Mouse (Mus musculus) limb, embryonic 14.5 days (tissue): ENCODE measurements around the gene Sgpp1. TPM values are rescaled to one million over a fixed set of nuclear protein-coding genes. Genes with fewer than 3 reads are reported as not detected.

Experiments
- ATAC-seq: fragments of 200-750 bp; cut with Nextera tagmentation; 2 replicates; pipeline ENCODE4 v1.8.0; 2017; ENCODE audit warnings: low read depth, moderate number of reproducible peaks, moderate TSS enrichment; ENCODE audit not compliant: low FRiP score
- DNase-seq: peaks from one replicate; pipeline ENCODE4 v3.0.0-alpha.2; 2015; ENCODE audit warnings: low spot score
- H3K27ac ChIP-seq: fragments of 300-500 bp; sonication (generic); replicated peaks from 2 replicates; pipeline ENCODE4 v1.5.1; 2014; ENCODE audit warnings: low read depth, mild to moderate bottlenecking, low read length, moderate library complexity, mixed read lengths
- H3K27me3 ChIP-seq: fragments of 300-500 bp; sonication (generic); 2 replicates; pipeline ENCODE4 v1.6.1; 2014; ENCODE audit warnings: low read length, mixed read lengths; ENCODE audit not compliant: control insufficient read depth, insufficient read depth
- H3K36me3 ChIP-seq: fragments of 300-500 bp; sonication (generic); 2 replicates; pipeline ENCODE4 v1.6.1; 2014; ENCODE audit warnings: mild to moderate bottlenecking, low read length, moderate library complexity, mixed read lengths; ENCODE audit not compliant: control insufficient read depth, insufficient read depth
- H3K4me1 ChIP-seq: fragments of 300-500 bp; sonication (generic); 2 replicates; pipeline ENCODE4 v1.6.1; 2014; ENCODE audit warnings: antibody characterized with exemption, low read length, mixed read lengths; ENCODE audit not compliant: control insufficient read depth, insufficient read depth
- H3K4me2 ChIP-seq: fragments of 300-500 bp; sonication (generic); replicated peaks from 2 replicates; pipeline ENCODE4 v1.6.1; 2014; ENCODE audit warnings: low read depth, mild to moderate bottlenecking, low read length, moderate library complexity; ENCODE audit not compliant: severe bottlenecking
- H3K4me3 ChIP-seq: fragments of 300-500 bp; sonication (generic); replicated peaks from 2 replicates; pipeline ENCODE4 v1.5.1; 2014; ENCODE audit warnings: low read length
- H3K9ac ChIP-seq: fragments of 300-500 bp; sonication (generic); 2 replicates; pipeline ENCODE4 v1.6.1; 2014; ENCODE audit warnings: mild to moderate bottlenecking, low read depth, low read length, moderate library complexity; ENCODE audit not compliant: severe bottlenecking
- H3K9me3 ChIP-seq: fragments of 300-500 bp; sonication (generic); 2 replicates; pipeline ENCODE4 v1.6.1; 2016; ENCODE audit warnings: low read length; ENCODE audit not compliant: control insufficient read depth
- POLR2A ChIP-seq: fragments of 200-500 bp; IDR thresholded peaks from 2 replicates; pipeline ENCODE4 v1.8.0; 2012; ENCODE audit warnings: inconsistent platforms, mild to moderate bottlenecking, moderate library complexity, borderline replicate concordance; ENCODE audit not compliant: insufficient read depth, insufficient read length; ENCODE audit errors: extremely low read depth
- WGBS: fragments of 180-500 bp; shearing (Covaris S2); extraction: QIAGEN DNeasy Blood & Tissue Kit; methylation state at CpG from one replicate; pipeline ENCODE4 v1.1.7; 2014; 5-methylcytosine and 5-hydroxymethylcytosine counted together
- polyA plus RNA-seq, 2 experiments: library from polyadenylated mRNA; depleted of rRNA in 1 of 2; stranded (reverse) in 1 of 2; unstranded in 1 of 2; fragments of >200 nt; fragmentation: Nextera tagmentation in 1 of 2; extraction: Ambion mirVana in 1 of 2; gene quantifications; 2 replicates each; pipeline versions ENCODE4 v1.2.1 to v1.2.3; 2012 to 2014

Sgpp1 gene
- polyA plus RNA-seq, 2 experiments: 18.4 to 36.8 TPM

DNA sequence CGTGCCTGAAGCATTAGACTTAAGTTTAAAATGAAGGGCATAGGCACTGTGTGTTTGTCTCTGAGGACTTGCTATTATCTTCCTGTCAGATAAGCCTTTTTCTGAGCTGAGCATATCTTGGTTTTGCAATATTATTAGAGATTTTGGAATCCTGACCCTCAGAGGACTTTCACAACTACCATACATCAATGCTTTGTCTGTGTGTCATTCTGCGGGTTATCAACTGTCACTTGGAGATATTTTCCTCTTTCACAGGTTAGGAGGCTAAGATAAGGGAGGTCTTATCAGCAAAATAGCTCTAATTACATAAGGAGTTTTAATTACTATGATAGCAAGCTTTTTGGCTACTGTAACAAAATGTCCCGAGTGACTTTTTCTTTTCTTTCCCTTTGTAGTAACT is 16.5 kb upstream of the Sgpp1 start:
- no peaks in the 10 kb centered on the region for H3K9me3 ChIP-seq
- no peak overlapping the region for H3K27ac ChIP-seq
- TF ChIP-seq POLR2A: no peak
- H3K36me3 ChIP-seq: no peaks in the 10 kb centered on the region
- H3K4me3 ChIP-seq: no peak overlapping the region
- WGBS: 79% methylated on average over 3 of the region's 3 CpGs
- DNase-seq: no peak
- H3K9ac ChIP-seq: no peak overlapping the region
- no peaks in the 10 kb centered on the region for H3K27me3 ChIP-seq
- H3K4me1 ChIP-seq: no peaks in the 10 kb centered on the region
- no peak for ATAC-seq
- H3K4me2 ChIP-seq: no peak overlapping the region

DNA sequence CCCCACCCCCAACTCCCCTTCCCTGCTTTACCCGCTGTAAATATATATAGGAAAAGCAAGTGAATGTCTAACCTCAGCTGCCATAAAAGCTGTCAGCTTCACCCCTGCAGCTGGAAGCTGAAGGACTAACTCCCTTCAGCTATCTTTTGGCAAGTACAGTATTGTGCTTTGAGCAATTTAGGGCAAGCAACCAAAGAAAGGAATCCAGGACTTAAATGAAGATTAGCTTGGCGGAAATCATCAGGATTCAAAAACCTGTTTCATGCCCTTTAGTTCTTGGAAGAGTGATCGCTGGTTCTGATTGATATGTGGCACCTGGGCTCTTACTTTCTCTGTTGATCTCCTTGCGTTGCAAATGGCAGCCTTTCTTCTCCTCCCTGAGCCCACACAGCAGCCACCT is 13.0 kb upstream of the Sgpp1 start:
- DNase-seq (no peak), ATAC-seq (no peak)
- no peak overlapping the region for H3K4me2 ChIP-seq
- no peak for TF ChIP-seq POLR2A
- H3K4me3 ChIP-seq: no peak overlapping the region
- H3K27ac ChIP-seq: no peak overlapping the region
- H3K9me3 ChIP-seq: no peaks in the 10 kb centered on the region
- no peaks in the 10 kb centered on the region for H3K36me3 ChIP-seq
- no peaks in the 10 kb centered on the region for H3K27me3 ChIP-seq
- no peaks in the 10 kb centered on the region for H3K4me1 ChIP-seq
- 64% methylated on average over 4 of the region's 4 CpGs for WGBS
- H3K9ac ChIP-seq: no peak overlapping the region

DNA sequence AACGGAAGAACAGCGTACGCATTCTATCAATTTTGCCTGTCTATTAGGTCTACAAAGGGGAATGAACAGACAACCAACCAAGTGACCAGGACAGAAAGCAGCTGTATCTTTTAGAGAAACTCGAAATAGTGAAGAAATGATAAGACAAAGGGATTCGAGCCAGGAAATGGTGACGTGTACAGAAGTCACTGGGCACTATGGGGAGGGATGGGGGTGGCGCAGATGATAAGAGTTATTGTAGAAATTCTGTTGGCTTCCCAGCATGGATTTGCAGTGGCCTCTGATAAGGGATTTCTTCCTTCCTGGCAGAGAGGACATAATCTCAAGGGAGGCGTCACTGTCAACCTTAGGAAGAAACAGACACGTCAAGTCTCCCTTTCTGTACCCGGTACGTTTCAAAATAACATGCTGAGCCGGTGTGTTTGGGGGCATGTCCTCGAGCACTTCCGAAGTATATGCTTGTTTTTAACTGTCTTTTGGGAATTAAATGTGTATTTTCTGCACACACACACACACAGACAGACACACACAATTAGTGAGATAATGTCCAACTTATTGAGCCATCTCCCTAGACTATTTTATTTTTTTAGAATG is 10.3 kb upstream of the Sgpp1 start:
- Histone ChIP-seq H3K27ac (no peak overlapping the region), H3K27me3 (no peaks in the 10 kb centered on the region), H3K4me2 (no peak overlapping the region), H3K4me3 (no peak overlapping the region), H3K9me3 (no peaks in the 10 kb centered on the region), H3K36me3 (no peaks in the 10 kb centered on the region), H3K4me1 (no peaks in the 10 kb centered on the region), H3K9ac (no peak overlapping the region)
- no peak for ATAC-seq
- WGBS: 82% methylated on average over 14 of the region's 14 CpGs
- TF ChIP-seq POLR2A: no peak
- DNase-seq: no peak

DNA sequence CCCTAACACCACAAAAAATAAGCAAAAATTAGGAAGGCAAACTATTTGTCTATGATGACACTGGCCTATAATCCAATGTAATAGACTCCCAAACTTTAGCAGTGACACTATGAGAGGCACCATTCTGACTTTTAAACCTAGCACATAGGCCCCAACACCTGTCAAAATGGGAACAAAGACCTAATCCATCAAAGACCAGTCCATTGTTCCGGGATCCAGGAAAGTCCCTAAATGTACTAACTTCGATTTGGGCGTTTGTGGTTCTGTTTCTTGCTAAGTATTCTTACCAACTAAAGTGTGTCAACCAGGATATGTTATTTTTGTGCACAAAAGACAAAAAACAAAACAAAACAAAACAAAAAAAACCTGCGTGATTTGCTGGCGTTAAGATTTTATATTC is 6.6 kb upstream of the Sgpp1 start:
- no peak for TF ChIP-seq POLR2A
- no peaks in the 10 kb centered on the region for H3K4me1 ChIP-seq
- H3K36me3 ChIP-seq: no peaks in the 10 kb centered on the region
- no peaks in the 10 kb centered on the region for H3K27me3 ChIP-seq
- no peak overlapping the region for H3K9ac ChIP-seq
- 91% methylated on average over 5 of the region's 5 CpGs for WGBS
- H3K4me3 ChIP-seq: no peak overlapping the region
- no peak overlapping the region for H3K27ac ChIP-seq
- no peaks in the 10 kb centered on the region for H3K9me3 ChIP-seq
- no peak for ATAC-seq
- no peak for DNase-seq
- no peak overlapping the region for H3K4me2 ChIP-seq

DNA sequence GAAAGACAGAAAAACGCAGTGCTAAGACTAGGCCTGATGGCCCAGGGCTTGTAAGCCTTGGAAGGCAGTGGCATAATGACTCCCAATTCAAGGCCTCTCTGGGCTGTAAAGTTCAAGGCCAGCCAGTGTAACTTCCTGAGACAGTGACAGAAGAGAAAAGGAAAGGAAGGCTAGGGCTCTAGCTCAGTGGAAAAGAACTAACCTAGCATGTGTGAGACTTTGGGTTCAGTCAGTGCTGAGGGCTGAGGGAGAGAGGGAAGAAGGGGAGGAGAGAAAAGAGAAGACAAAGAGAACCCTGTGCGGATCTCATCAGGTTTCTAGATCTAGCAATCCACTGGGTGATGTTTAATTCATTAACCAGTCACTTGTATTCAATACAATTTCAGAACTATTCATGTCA is 5.7 kb upstream of the Sgpp1 start:
- Histone ChIP-seq H3K9me3 (no peaks in the 10 kb centered on the region), H3K4me3 (no peak overlapping the region), H3K27me3 (no peaks in the 10 kb centered on the region), H3K4me2 (no peak overlapping the region), H3K4me1 (no peaks in the 10 kb centered on the region), H3K9ac (no peak overlapping the region), H3K36me3 (no peaks in the 10 kb centered on the region), H3K27ac (no peak overlapping the region)
- 81% methylated on average over 2 of the region's 2 CpGs for WGBS
- ATAC-seq: no peak
- no peak for DNase-seq
- no peak for TF ChIP-seq POLR2A

DNA sequence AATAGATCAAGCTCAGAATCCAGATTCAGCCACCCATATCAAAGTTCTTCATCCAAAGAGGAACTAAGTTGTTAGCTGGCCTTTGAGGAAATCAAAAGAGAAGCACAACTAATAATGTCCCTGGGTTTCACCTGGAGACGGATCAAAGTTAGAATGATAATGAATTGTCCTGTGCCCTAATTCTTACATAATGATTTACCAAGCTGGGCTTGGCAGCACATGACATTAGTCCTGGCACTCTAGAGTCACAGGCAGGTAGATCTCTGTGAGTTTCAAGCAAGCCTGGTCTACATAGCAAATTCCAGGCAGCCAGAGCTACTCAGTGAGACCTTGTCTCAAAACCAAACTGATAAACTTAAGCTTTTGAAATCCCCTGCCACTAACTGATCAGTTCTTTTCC is 4.9 kb upstream of the Sgpp1 start:
- Histone ChIP-seq H3K4me2 (no peak overlapping the region), H3K4me1 (peaks cover 3% of the 10 kb centered on the region; the same call in 1 of the 2 replicates), H3K4me3 (no peak overlapping the region), H3K9ac (no peak overlapping the region), H3K9me3 (no peaks in the 10 kb centered on the region), H3K36me3 (no peaks in the 10 kb centered on the region), H3K27me3 (no peaks in the 10 kb centered on the region), H3K27ac (no peak overlapping the region)
- whole genome bisulfite sequencing: 85% methylated on average over 1 of the region's 1 CpGs
- no peak for DNase-seq
- no peak for TF ChIP-seq POLR2A
- ATAC-seq: no peak
